Mouse (Mus musculus): ENCODE measurements around the gene Supt16.

Supt16 gene

DNA sequence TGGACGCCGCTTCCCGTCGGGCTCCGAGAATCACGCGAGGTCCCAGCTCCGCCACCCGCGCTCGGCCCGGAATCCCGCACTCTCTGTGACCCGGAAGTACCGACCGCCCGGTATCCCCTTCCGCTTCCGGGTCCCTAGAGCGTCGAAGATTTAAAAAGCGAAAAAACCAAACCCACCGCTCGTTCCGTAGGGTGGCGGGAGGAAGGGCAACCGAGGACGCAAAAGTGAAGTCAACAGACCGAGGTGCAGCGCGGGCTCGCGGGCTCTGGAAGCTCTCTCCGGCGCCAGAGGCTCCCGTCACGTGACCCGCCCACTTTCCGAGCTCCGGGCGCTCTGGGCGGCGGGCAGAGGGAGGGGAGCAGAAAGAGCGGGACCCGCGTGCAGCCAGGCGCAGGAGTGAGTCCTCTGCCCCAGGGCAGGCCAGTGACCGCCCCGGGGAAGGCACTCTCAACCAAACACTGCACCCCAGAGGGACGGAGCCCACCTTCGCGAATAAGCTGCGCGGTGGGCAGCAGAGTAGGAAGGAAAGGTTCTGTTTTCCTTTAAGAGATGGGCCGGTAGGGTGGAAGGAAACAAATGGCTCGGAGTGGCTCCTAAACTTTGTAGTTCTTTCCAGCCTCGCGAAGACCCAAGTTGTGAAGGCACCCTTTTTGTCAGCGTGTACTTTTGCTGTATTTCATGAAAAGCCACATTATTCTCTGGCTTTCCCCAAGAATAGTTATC is at the start of gene Supt16:
Gene Supt16 (minus strand): TSS at position 261 of the 723 bp plus-strand sequence.
- DNase-seq (ENCODE audit: low read depth, low spot score): peak; percentile 91

- no peak for DNase-seq (ENCODE audit: low read depth, low spot score)
Measured at GRCm38 (mm10) chr14:52246129-52246528, 48.9 kb upstream of the Supt16 start.

DNA sequence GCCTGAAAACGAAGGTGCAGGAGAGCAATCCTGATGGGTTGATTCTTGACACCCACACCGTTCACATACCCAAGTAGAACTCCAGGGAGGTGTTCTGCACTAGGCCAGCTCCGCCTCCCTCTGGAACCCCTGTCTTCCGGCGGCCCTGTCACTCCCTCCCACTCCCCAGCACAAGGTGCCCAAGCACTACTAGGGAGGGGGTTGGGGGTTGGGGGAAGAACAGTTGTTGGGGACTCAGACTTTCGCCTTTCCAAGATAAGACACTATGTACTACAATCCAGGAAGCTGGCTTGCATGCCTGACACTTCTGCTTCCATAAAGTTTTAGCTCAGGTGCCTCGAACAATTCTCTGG is 47.5 kb upstream of the Supt16 start:
- no peak for DNase-seq (ENCODE audit: low read depth, low spot score)

GRCm38 (mm10) chr14:52244041-52244689 is 46.9 kb upstream of the Supt16 start:
- peak; percentile 98 for DNase-seq (ENCODE audit: low read depth, low spot score)

- DNase-seq (ENCODE audit: low read depth, low spot score): no peak
Measured at GRCm38 (mm10) chr14:52236216-52236615, 39.0 kb upstream of the Supt16 start.

DNA sequence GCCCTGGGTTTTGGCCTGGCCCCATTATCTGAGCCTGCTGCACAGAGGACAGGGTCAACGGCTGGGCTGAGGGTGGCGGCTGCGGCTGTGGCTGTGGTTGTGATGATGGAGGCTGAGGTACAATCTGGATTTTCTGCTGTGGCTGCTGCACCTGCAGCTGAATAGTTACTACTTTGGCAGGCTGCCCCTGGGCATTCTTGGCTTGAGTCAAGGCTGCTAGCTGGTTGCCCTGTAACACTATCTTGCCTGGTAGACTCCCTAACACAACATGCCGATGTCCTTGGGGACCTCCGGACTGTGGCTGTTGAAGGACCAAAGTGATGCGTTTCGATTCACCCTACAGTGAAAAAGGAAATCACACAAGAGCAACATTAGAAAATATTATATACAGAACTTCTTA is 37.9 kb upstream of the Supt16 start:
- DNase-seq (ENCODE audit: low read depth, low spot score): no peak

DNA sequence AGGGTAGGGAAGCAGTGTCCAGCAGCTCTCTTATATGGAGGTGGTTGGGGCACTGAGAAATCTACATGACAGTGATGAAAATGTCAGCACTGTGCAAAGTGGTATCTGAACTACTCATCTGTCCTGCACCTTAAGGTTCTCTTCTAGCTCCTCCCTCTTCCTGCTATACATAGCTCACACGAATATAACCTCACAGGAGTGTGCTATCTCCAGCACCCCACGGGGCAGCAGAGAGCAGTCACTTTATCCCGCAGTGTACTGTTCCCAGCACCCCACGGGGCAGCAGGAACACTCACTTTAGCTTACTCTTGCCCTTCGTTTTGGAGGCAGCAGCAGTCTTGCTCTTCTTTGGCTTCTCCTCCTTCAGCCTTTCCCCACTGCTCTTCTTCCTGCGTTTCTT is 35.0 kb upstream of the Supt16 start:
- no peak for DNase-seq (ENCODE audit: low read depth, low spot score)

- DNase-seq (ENCODE audit: low read depth, low spot score): no peak
Measured at GRCm38 (mm10) chr14:52225972-52226371, 28.8 kb upstream of the Supt16 start.

DNA sequence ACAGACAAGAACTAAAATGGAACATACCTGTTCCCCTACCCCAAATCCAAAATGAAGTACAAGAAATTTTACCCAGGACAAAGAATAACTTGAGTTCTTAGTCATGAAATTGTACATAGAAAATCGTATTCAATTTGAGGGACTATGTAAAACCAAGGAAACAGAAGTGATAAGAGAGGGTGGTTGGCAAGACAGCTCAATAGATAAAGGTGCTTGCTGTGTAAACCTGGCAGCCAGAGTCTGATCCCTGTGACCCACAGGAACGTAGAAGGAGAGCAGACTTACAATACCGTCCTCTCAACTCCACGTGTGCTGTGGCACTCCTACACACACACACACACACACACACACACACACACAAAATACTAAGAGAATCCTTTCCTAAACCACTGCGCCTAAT is 20.0 kb upstream of the Supt16 start:
- no peak for DNase-seq (ENCODE audit: low read depth, low spot score)

- no peak for DNase-seq (ENCODE audit: low read depth, low spot score)
Measured at GRCm38 (mm10) chr14:52199412-52199811, 2.2 kb upstream of the Supt16 start.

DNA sequence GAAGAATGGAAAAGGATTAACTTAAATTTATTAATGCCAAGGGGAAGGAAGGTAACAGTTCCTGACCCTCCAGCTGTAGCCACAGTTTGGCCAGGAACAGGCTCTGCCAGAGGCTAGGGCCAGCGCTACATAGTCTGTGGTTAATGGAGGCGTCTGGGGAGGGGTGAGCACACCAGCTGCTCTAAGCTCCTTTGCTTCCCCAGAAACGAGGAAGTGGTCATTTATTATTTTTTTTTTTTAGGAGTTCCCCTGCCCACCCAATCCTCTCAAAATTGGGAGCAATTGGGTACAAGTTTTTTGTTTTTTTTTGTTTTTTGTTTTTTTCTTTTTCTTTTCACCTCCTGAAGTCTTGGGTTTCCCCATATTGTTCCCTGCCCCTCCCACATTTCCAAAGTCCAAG is 925 bp upstream of the Supt16 start:
- DNase-seq (ENCODE audit: low read depth, low spot score): no peak

DNA sequence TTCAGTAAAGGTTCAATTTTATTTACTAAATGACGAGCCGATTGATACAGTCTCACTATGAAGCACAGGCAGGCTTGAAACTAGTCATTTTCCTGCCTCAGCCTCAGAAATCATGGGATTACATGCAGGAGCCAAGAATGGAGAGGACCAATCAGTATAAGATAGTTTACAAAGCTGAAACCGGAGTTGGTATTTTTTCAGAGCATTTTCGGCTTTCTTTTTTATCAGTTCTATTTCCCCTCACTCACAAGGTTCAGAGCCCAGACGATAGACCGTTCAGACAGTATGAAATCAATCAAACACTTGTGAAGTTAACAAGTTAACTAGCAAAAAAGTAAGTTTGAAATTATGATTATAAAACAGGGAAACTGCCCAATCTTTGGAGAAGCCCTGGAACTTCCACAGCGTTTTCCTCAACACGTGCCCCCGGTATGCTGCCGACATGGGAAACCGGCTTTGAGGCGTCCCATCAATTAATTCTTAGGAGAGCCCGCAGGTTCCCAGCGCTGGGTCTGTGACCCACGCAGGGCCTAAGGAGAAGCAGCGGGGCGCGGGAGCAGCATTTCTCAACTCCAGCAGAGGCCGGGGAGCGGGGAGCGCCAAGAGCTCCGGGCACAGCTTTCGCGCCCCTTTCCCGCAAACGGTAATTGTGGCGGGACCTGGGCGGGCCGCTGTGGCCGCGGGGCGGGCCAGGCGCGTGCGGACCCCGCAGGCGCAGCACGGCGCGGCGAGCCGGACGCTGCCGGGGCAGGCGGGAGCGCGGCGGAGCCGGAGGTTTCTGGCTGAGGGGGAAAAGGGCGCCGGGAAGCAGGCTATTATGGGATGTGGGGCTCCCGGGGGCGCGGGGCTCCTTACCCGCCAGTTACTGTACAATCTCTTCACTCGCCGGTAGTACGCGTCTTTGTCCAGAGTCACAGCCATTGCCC is 723 bp downstream of the Supt16 start:
- peak; percentile 34 for DNase-seq (ENCODE audit: low read depth, low spot score)

DNA sequence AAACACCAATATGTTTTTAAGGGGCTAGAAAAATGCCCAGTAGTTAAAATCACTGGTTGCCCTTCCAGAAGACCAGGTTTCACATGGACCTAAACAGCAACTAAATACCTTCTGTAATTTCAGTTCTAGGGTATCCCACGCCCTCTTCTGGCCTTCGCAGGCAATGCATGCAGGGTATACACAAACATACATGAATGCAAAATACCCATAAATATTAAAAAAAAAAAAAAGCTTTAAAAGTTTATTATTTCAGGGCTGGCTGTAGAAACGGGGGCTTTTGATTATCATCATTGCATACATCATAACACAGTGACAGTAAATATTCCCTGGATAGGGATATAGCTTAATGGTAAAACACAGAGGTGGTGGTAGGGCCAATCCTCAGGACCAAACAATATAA is 1.5 kb downstream of the Supt16 start:
- peak; percentile 64 for DNase-seq (ENCODE audit: low read depth, low spot score)

- peak; percentile 59 for DNase-seq (ENCODE audit: low read depth, low spot score)
Measured at GRCm38 (mm10) chr14:52190740-52191359, 6.4 kb downstream of the Supt16 start.

- no peak for DNase-seq (ENCODE audit: low read depth, low spot score)
Measured at GRCm38 (mm10) chr14:52189519-52189918, 7.7 kb downstream of the Supt16 start.

DNA sequence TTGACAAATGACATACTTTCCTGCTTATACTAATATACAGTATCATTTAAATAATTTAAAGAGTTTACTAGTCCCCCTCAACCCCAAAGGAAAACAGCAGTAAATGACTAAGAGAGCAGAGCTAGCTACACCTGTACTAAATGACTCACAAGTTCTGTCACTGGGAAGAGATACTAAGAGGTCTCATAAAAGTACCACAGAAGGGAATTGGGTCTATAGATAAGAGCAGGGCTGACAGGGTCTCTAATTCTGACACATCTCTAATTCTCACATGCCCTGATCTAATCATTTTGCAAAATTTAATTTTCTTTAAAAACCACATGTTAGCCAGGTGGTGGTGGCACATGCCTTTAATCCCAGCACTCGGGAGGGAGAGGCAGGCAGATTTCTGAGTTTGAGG is 8.4 kb downstream of the Supt16 start:
- no peak for DNase-seq (ENCODE audit: low read depth, low spot score)

DNA sequence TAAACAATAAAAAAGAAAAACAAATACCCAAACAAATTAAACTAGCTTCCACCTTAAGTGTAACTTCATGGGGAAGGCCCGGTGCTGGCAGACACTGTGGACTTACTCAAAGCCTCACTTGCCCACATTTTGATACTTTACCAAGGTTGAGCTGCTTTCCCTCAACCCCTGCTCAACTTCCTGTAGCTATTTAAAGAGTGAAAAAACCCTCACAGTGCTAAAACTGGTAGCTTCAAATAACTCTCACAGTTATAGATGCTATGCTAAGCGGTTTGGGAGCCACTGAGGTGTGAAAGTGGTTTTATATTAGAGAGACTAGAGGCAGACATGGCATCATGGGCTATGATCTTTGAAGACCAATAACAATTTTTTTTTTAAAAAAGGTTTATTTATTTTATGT is 30.6 kb downstream of the Supt16 start:
- no peak for DNase-seq (ENCODE audit: low read depth, low spot score)

DNA sequence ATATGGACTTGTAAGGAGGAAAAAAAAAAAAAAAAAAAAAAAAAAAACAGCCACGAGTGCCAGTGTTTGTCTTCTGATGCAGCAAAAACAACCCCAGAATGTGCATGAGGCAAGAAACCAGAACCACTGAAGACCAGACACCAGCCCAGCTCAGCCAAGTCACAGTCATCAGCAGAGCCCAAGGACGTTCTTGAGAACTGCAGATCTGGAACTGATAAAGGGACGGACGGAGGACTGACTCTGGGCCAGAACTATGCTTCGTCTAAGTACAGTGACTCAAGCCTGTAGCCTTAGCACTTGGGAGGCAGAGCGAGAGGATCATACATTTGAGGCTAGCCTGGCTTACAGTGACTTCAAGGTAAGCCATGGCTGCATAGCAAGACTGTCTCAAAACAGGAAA is 36.3 kb downstream of the Supt16 start:
- no peak for DNase-seq (ENCODE audit: low read depth, low spot score)

DNA sequence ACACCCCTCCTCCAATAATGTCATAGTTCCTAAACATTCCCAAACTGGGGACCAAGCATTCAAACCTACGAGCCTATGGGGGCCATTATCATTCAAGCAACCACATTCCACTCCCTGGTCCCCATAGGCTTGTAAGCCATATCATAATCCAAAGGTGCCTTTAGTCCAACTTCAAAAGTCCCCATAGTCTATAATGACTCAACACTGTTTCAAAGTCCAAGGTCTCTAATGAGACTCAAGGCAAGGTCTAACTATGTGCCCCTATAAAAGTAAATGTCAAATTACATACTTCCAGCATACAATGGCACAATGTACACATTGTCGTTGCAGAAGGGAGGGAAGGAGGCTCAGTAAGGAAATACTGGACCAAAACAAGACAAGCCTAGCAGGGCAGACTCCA is 42.2 kb downstream of the Supt16 start:
- DNase-seq (ENCODE audit: low read depth, low spot score): no peak

- no peak for DNase-seq (ENCODE audit: low read depth, low spot score)
Measured at GRCm38 (mm10) chr14:52152613-52153012, 44.6 kb downstream of the Supt16 start.

DNA sequence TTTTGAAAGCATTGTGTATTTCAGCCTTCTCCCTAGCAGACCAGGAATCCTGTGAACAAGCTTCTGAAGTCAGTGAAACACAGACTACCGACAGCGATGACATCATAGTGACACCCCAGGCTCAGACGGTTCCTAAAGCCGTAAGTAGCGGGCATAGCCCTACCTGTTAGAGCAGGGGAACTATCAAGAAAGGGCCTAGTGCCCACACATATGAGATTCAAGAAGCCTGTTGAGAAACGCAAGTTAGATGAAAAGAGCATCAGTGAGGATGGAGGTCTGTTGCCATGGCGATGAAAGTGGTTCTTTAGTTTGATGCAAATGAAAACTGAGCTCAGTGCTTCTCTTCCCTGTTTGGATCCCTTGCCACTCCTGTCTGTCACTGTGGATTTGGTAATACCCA is 45.0 kb downstream of the Supt16 start:
- DNase-seq (ENCODE audit: low read depth, low spot score): no peak

- DNase-seq (ENCODE audit: low read depth, low spot score): no peak
Measured at GRCm38 (mm10) chr14:52149888-52150287, 47.3 kb downstream of the Supt16 start.

All from mesoderm, embryonic 11.5 days (tissue).